ENCODE assay signal across 16 mouse cellular contexts in the genomic region with DNA sequence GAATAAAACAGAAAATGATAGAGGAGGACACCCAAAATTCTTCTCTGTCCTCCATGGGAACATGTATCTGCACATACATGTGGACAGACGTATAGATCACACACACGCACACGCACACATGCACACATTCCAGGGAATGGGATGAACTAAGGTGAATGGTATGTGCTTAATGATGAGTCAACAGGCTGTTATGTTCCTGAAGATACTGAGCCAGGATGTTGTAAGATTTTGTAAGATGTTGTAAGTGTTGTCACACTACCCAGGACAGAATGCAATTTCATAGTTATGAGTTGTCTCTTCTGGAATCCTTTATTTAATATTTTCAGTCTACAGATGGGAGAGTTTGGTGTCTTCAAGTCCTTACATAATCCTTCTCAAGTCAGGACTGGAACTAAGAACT.
"Had no signal": no experiment of that assay in that cellular context is flagged by ENCODE, and none has a peak within 500 bp of the region (broad histone marks: within the 10 kb centered on the region; RNA-seq: fewer than 3 reads in every experiment).

No protein-coding gene starts in this region.

- H3K27ac ChIP-seq: liver, embryonic 13.5 days; midbrain, embryonic 10.5 days; midbrain, embryonic 13.5 days had no signal

- H3K9ac ChIP-seq: liver, embryonic 13.5 days; lung, embryonic 14.5 days; midbrain, embryonic 13.5 days had no signal

- H3K4me2 ChIP-seq: liver, embryonic 13.5 days; lung, embryonic 14.5 days; midbrain, embryonic 13.5 days had no signal

- DNase-seq: kidney, adult 18-20 months; kidney, adult 9 months; kidney, postnatal 14 days; kidney, postnatal 4 days; liver, embryonic 13.5 days; lung, embryonic 14.5 days; lung, postnatal 10 days; lung, postnatal 36 days; retina, postnatal 1 day; right cerebral cortex, postnatal 25 days; thymus, adult 18-20 months; thymus, postnatal 36 days had no signal

- H3K4me1 ChIP-seq: liver, embryonic 13.5 days; midbrain, embryonic 10.5 days; midbrain, embryonic 13.5 days had no signal

- H3K27me3 ChIP-seq: liver, embryonic 13.5 days; megakaryocyte, embryonic 14.5 days; midbrain, embryonic 13.5 days had no signal

- H3K4me3 ChIP-seq: liver, embryonic 13.5 days; megakaryocyte, embryonic 14.5 days; midbrain, embryonic 10.5 days; midbrain, embryonic 13.5 days had no signal

- ATAC-seq: midbrain, embryonic 13.5 days; midbrain, embryonic 16.5 days had no signal

- H3K36me3 ChIP-seq: liver, embryonic 13.5 days; midbrain, embryonic 10.5 days; midbrain, embryonic 13.5 days had no signal

- H3K9me3 ChIP-seq: liver, embryonic 13.5 days; megakaryocyte, embryonic 14.5 days; midbrain, embryonic 10.5 days; midbrain, embryonic 13.5 days had no signal
